Mouse (Mus musculus): ENCODE results near the gene A530016L24Rik.

GRCm38 (mm10) chr12:112510365-112510732, 21.1 kb downstream of the A530016L24Rik start:
- no peak for TF ChIP-seq CTCF (IDR thresholded peaks at IDR 0.05; ENCODE audit: insufficient read depth, low read depth, low read length)
- no peak for TF ChIP-seq POLR2A (IDR thresholded peaks at IDR 0.05; ENCODE audit: insufficient read depth, low read depth, low read length)
